Mouse (Mus musculus) left cerebral cortex, adult 8-10 months (tissue): ENCODE results near the gene Zmynd15. TPM values are rescaled to one million over a fixed set of nuclear protein-coding genes. Genes with fewer than 3 reads are reported as not detected.
A peak's percentile ranks its signal among the peaks of the same experiment; 100 is the strongest.
"Not testable (repeated sequence)": the region's sequence is repeated elsewhere in the genome, so short reads cannot be mapped to it uniquely, and the experiment has no call there.

Experiments used
- DNase-seq, 2 experiments: peaks; one replicate each; pipeline ENCODE4 v3.0.0; 2022; ENCODE audit warnings: low spot score in 2 of 2
- total RNA-seq, 4 experiments: library from RNA; stranded (reverse); gene quantifications; 2 replicates each; pipeline ENCODE4 v1.2.4; 2022

Gene Zmynd15
- under 1 TPM; 0.11 to 0.79 (median 0.46) TPM for total RNA-seq

DNA sequence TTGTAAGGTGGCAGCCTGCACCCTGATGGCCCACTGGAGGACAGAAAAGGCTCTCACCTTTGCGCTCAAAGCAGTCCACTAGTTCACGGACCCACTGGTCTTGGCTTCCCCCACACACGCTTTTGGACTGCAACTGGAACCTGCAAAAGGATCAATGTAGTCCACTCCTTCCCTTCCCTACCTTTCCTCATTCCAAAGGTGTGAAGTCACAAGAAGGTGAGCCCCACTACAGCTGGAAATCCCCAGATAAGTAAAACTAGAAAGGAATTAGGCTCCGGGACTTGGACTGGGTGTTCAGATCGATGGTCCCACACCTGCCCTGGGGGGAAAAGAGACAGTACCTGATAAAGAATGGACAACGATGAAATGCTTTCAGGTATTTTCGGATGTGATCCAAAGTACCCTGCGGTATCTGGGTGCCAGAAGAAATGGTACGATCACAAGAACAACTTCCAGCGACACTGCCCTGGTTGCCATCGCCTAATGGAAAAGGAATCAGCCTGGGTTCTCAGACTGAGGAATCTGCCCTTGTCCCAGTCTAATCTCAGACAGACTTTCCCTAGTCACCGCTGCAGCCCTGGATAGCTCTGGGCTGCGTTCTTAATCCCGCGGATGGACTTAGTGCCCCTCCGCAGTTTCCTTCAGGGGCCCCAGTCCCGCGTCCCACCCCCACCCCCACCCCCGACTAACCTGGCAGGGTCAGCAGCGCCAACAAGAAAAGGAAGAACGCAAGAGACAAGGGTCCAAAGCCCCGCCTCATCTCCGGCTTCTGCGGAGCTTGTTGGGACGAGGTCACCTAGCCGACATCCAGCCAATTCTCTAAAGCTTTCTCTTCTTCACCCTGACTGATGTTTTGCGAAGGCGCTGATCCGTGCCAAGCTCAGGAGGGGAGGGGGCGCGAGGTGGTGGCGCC is at the start of gene Zmynd15:
Gene Zmynd15, plus strand, starts transcription at position 746 of the 913 bp plus-strand sequence.
- DNase-seq, result no peak

DNA sequence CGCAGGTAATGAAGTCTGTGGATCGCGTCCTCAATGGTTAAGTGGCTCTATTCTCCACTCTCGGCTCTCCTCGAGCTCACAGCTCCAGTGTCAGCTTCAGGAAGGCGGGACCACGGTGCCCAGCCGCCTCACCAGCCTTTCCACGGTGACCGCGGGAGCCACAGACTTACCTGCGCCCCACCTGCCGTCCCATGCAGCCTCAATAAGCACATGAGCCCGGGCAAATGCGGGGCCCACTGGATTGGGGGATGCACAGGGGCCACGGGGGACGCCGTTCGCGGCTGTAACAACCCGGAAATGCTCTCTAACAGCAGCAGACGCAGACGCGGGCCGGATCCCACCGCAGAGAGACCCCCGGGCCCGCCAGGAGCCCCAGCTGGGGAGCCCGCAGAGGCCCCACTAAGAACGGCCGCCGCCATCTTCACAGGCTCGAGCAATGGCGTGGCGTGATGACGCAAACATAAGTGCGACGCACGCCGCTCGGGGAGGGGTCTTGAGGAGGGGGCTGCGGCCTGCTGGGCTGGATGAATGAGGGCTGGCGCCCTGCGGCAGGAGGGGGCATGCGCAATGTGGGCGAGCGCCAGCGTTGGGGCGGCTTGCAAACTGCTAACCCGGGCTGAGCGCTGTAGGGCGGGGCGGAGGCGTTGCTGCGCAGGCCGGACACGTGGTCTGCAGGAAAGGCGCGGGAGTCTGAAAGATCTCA is 49.5 kb upstream of the Zmynd15 start, which contains the start of gene Pelp1:
Gene Pelp1, minus strand, starts transcription at position 438 of the 703 bp plus-strand sequence.
- peak; percentile 84 to 90 for DNase-seq

- no peak for DNase-seq
Measured at GRCm38 (mm10) chr11:70410297-70410643, 49.0 kb upstream of the Zmynd15 start.

DNA sequence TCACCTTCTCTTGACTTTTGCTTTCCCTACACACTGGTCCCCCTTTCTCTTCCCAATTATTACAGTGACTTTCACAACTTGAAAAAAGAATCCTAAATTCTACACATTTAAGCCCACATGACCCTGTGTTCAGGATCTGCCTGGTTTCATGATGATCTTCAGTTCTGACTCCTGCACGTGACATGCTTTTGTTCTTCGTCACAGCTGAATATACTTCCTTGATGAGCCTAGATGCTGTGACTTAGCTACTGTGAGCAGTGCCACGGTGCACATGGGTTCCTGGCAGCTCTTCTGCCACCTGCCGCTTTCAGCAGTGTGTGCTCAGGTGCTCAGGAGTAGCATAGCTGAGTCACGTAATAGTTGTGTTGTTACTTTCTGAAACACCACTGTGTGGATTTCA is 46.6 kb upstream of the Zmynd15 start:
- DNase-seq, result no peak

- peak in 1 of 2 experiments; percentile 42 for DNase-seq
Measured at GRCm38 (mm10) chr11:70413961-70414360, 45.3 kb upstream of the Zmynd15 start.

DNA sequence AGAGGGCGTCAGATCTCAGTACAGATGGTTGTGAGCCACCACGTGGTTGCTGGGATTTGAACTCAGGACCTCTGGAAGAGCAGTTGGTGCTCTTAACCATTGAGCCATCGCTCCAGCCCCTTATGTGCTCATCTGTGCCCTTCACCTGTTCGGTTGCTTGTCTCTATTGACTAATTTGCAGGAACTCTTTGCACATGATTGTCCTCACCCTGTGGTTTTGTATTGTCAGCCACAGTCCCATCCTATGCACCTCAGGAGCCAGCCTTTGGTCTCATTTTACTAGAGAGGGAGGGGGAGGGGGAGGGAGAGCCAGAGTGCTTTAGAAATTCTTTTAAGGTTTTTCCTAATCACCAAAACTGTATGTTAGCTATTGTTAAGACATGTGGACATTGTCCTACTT is 41.0 kb upstream of the Zmynd15 start:
- DNase-seq, result no peak

GRCm38 (mm10) chr11:70419486-70419885 is 39.7 kb upstream of the Zmynd15 start:
- no peak for DNase-seq

- DNase-seq, result not testable (repeated sequence)
Measured at GRCm38 (mm10) chr11:70426598-70426997, 32.6 kb upstream of the Zmynd15 start.

DNA sequence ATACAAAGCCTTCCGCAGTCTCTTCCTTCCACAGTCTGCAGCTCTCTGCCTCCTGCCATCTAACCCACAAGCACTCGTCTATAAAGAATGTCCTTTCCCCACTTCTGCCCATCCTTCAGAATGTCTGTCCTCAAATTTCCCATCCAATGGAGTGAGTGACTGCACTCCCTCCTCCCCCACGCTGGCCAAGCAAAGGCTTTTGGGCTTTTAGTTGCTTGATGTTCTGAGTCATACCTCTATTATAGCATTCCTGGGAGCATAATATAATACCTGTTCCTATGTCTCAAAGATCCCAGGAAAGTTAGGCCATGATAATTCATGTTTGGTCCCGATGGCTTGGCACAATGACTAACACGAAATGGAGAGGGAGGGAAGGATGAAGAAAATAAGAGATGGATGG is 27.7 kb upstream of the Zmynd15 start:
- no peak for DNase-seq

DNA sequence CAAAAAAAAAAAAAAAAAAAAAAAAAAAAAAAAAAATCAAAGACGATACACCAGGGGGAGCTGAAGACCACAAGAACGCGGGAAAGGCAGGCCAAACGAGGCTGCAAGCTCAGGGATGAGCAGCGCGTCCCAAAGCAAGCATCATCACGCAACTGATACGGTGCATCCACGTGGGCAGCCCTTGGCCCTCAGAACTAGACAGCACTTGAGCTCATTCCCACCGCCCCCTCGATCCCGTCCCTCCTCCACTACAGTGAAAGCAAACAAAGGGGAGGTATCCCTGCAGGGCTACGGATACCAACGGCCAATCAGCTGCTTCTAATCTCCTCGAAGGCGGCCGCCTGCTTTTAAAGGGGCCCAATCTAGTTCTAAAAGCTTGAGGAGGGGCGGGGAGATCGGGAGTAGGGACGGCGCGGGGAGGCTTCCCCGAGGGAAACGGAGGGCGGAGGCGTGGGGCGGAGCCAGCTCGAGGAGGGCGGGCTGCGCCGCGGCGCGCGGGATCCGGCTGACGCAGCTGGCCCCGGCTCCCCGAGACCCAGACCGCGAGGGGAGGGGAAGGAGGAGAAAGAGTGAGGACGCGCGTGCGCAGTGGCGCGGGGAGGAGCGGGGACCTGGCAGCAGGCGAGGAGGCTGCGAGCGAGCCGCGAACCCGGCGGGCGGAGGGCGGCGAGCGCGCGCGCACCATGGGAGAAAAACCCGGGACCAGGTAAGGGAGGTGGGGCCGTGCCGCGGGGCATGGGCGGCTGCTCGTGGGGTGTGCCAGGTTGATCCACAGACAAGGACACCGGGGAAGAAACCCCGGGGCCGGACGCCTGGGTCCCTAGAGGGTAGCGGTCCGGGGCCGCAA is 27.0 kb upstream of the Zmynd15 start, which contains the start of gene Arrb2:
Gene Arrb2, plus strand, starts transcription at position 588 of the 847 bp plus-strand sequence.
- peak; percentile 95 to 98 for DNase-seq

- DNase-seq, result no peak
Measured at GRCm38 (mm10) chr11:70432895-70433568, 26.2 kb upstream of the Zmynd15 start.

DNA sequence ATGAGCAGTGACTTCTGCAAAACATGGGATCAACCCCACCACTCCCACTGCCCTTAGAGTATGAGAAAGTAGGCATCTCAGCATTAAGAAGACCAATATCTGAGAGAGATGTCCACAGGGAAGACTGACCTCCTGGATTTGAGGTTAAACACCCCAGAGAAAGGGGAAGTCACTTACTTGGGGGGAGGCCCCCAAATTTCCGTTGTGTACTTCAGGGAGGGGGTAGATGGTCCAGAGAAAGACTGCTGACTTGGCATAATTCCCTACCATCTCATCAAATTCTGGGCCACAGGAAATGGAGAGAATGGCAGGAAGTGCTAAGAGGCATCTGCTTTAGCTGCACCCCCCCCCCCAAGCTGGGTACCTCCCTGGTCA is 25.7 kb upstream of the Zmynd15 start:
- DNase-seq, result no peak

DNA sequence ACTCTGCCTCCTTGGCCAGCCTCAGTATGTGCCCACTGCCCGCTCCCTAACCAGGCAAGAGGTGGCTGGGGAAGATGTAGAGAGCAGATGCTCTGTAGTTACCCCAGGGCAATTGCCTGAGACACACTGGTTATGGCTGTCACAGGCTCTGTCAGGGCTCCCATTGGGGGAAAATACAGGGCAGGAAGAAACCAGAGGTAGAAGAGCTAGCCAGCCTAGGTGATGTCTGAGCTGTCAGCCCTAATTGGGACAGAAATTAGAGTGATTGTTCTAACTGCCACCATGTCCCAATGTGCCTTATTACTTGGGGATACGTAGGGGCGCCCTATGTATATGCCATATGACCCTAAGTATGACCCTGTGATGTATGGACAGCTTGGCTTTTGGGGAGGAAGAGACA is 25.3 kb upstream of the Zmynd15 start:
- DNase-seq, result no peak

DNA sequence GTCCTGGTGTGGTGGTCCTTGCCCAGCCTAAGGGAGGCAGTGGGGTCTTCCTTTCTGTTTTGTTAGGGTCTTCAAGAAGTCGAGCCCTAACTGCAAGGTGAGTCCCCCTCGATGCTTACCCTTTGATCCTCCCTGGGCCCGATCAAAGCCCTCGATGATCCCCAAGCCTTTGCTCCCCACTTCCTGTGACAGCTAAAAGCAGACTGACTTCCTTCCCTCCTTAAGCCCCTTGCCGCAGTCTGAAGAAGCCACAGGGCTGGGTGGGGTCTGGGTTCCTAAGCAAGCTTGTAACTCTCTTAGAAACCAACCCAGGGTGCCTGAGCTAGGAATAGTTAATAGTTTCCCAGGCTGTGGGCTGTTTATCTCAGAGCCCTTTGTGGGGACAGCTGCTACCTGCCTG is 23.8 kb upstream of the Zmynd15 start:
- no peak for DNase-seq

DNA sequence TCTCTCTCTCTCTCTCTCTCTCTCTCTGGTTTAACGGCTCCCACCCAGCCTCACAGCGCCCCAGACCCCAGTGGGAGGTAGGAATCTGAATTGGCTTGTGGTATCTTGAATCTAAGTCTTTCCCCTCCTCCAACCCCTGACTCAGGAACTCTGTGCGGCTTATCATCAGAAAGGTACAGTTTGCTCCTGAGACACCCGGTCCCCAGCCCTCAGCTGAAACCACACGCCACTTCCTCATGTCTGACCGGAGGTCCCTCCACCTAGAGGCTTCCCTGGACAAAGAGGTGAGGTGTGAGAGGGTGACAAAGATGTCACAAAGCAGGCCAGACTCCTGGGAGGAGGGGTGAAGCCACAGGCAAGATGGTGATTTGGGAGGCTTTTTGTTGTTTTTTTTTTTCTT is 21.8 kb upstream of the Zmynd15 start:
- DNase-seq, result no peak

- no peak for DNase-seq
Measured at GRCm38 (mm10) chr11:70438728-70439374, 20.4 kb upstream of the Zmynd15 start.

DNA sequence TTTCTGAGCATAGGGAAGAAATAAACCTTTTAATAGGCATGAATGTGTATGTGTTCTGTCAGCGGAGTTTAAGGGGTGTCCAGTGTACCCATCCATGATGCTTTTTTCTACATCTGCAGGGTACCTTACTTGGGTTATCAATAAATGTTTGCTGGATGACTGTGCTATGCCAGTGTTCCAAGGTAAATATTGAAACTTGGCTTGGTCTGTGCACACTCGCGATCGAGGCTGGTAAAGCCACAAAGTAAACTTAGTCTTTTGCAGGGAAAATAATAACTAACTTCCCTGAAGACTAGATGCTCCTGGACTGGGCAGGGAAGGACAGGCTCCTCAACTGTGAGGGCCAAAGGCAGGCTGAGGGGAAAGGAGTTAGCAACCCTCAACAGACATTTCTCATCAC is 18.6 kb upstream of the Zmynd15 start:
- no peak for DNase-seq

DNA sequence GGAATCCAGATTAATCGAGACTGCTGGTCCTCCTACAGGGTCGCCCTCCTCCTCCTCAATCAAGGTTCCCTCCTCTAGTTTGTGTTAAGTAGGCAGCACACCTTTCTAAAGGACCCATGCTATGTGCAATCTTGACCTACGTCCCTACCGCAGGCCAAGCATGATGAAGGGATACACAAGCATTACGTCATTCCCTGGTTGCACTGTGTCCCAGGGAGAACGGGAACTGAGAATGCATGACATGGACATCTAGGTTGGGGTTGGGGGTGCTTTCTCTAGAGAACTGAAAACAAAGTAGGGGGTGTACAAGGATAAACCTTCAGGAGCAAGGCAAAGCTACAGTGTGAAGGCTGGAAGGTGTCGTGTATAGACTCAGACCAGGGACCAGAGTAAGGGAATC is 17.4 kb upstream of the Zmynd15 start:
- DNase-seq, result no peak

DNA sequence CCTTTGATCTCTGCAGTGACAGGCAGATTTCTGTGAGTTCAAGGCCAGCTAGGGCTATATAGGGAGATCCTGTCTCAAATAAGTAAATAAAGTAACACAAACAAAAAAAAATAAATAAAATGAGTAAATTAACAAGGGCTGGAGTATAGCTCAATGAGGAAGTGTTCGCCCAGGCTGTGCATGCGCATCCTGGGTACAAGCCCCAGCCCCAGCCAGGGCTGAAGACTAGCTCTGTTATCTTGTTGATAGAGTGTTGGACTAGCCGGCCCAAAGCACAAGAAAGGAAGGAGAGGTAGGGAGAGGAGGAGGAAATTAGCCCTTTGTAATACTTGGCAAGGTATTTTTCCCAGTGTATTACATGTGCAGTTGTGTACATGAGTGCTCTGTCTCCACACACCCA is 15.3 kb upstream of the Zmynd15 start:
- DNase-seq, result no peak

DNA sequence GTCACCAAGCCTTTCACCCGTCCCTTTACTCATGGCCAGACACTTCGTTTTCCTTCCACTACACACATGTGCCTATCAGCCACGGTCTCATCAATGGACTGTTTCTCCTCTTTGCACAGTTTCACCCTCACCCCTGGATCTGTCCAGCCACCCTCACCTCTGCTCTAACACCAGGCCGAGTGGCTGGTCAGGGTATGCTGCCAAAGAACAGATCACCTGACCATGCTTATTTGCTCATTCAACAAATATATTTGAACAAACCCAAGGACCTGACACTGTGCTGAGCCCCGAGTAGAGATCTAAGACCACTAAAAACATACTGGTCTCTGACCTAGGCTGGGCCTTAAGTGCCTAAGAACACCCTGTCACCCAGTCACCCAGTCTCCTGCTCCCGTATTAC is 14.6 kb upstream of the Zmynd15 start:
- no peak for DNase-seq

- DNase-seq, result no peak
Measured at GRCm38 (mm10) chr11:70446756-70447155, 12.5 kb upstream of the Zmynd15 start.
